Mouse (Mus musculus): ENCODE measurements around the gene Rictor. TPM values are rescaled to one million over a fixed set of nuclear protein-coding genes. Genes with fewer than 3 reads are reported as not detected.

Gene Rictor
- 10 to 100 TPM; 40.4 to 42.0 TPM for total RNA-seq (2023)

GRCm38 (mm10) chr15:6707936-6708525 is at the start of gene Rictor:
TSS of gene Rictor (plus strand) at chr15:6708379.

Other genes starting within 250 kb of the Rictor start
- 1,000 to 10,000 TPM; 1,473 to 1,674 TPM for gene Fyb, start 185.5 kb upstream of the Rictor start, total RNA-seq (2023)
- gene Osmr, start 166.6 kb downstream of the Rictor start, total RNA-seq (2023): under 1 TPM in 1 of 2 experiments, not detected in 1; 0.13 TPM